Mouse (Mus musculus) kidney, embryonic 14.5 days (tissue): ENCODE measurements around the gene Mip. TPM values are rescaled to one million over a fixed set of nuclear protein-coding genes. Genes with fewer than 3 reads are reported as not detected.

Experiments
- ATAC-seq: fragments of 200-750 bp; cut with Nextera tagmentation; 2 replicates; pipeline ENCODE4 v1.8.0; 2017; ENCODE audit warnings: moderate number of reproducible peaks, mild to moderate bottlenecking, moderate TSS enrichment, moderate library complexity; ENCODE audit not compliant: low FRiP score, low TSS enrichment
- H3K27ac ChIP-seq: fragments of 300-500 bp; sonication (generic); 2 replicates; pipeline ENCODE4 v1.5.1; 2014; ENCODE audit warnings: low read depth, mild to moderate bottlenecking, low read length, moderate library complexity, mixed read lengths
- H3K27me3 ChIP-seq: fragments of 300-500 bp; sonication (generic); 2 replicates; pipeline ENCODE4 v1.6.1; 2014; ENCODE audit warnings: mild to moderate bottlenecking, low read length; ENCODE audit not compliant: control insufficient read depth, insufficient read depth
- H3K36me3 ChIP-seq: fragments of 300-500 bp; sonication (generic); 2 replicates; pipeline ENCODE4 v1.6.1; 2014; ENCODE audit warnings: low read length, mixed read lengths; ENCODE audit not compliant: control insufficient read depth, insufficient read depth
- H3K4me1 ChIP-seq: fragments of 300-500 bp; sonication (generic); 2 replicates; pipeline ENCODE4 v1.6.1; 2014; ENCODE audit warnings: low read length, mixed read lengths; ENCODE audit not compliant: control insufficient read depth, insufficient read depth
- H3K4me2 ChIP-seq: fragments of 300-500 bp; sonication (generic); replicated peaks from 2 replicates; pipeline ENCODE4 v1.6.1; 2014; ENCODE audit warnings: low read depth, mild to moderate bottlenecking, low read length
- H3K4me3 ChIP-seq: fragments of 300-500 bp; sonication (generic); 2 replicates; pipeline ENCODE4 v1.5.1; 2014; ENCODE audit warnings: mild to moderate bottlenecking, low read length
- H3K9ac ChIP-seq: fragments of 300-500 bp; sonication (generic); 2 replicates; pipeline ENCODE4 v1.6.1; 2014; ENCODE audit warnings: low read depth, mild to moderate bottlenecking, low read length, moderate library complexity
- H3K9me3 ChIP-seq: fragments of 300-500 bp; sonication (generic); 2 replicates; pipeline ENCODE4 v1.6.1; 2016; ENCODE audit warnings: low read length; ENCODE audit not compliant: control insufficient read depth
- WGBS: fragments of 180-500 bp; shearing (Covaris S2); extraction: QIAGEN DNeasy Blood & Tissue Kit; methylation state at CpG from one replicate; pipeline ENCODE4 v1.1.7; 2014; 5-methylcytosine and 5-hydroxymethylcytosine counted together
- polyA plus RNA-seq: library from polyadenylated mRNA; unstranded; fragments of >200 nt; fragmentation: Nextera tagmentation; extraction: Ambion mirVana; gene quantifications from 2 replicates; pipeline ENCODE4 v1.2.1, GENCODE M21; 2014

Gene Mip
- polyA plus RNA-seq, 1 experiment from 2014 or later = not detected

- ATAC-seq = no peak
- H3K36me3 ChIP-seq = peaks cover 32% of the 10 kb centered on the region; the same call in 1 of the 2 replicates
- H3K9me3 ChIP-seq = no peaks in the 10 kb centered on the region
These were observed 52.5 kb downstream of the Mip start for GRCm38 (mm10) chr10:128278158-128278557.

GRCm38 (mm10) chr10:128280943-128281342 lies 55.3 kb downstream of the Mip start:
- Histone ChIP-seq H3K27ac (no peak overlapping the region), H3K36me3 (peaks cover 49% of the 10 kb centered on the region), H3K4me3 (no peak overlapping the region), H3K9ac (no peak overlapping the region), H3K4me2 (no peak overlapping the region), H3K27me3 (no peaks in the 10 kb centered on the region), H3K9me3 (no peaks in the 10 kb centered on the region), H3K4me1 (no peaks in the 10 kb centered on the region)
- no peak for ATAC-seq
- WGBS = 90% methylated on average over 6 of the region's 6 CpGs

More at GRCm38 (mm10) chr10:128278158-128278557, 52.5 kb downstream of the Mip start:
- Histone ChIP-seq H3K4me1 (no peaks in the 10 kb centered on the region), H3K27me3 (no peaks in the 10 kb centered on the region), H3K4me2 (no peak overlapping the region), H3K27ac (no peak overlapping the region), H3K4me3 (no peak overlapping the region), H3K9ac (no peak overlapping the region)
- 63% methylated on average over 6 of the region's 6 CpGs for WGBS

Other genes with a start within 250 kb of the Mip start
- not detected in 2 replicates for gene Hsd17b6, start 218.2 kb upstream of the Mip start, polyA plus RNA-seq
- gene Prim1, start 210.7 kb upstream of the Mip start, polyA plus RNA-seq = 98.1 and 100.0 TPM in 2 replicates
- gene Naca, start 190.3 kb upstream of the Mip start, polyA plus RNA-seq = 967 and 1,287 TPM in 2 replicates
- gene Ptges3, start 166.9 kb upstream of the Mip start, polyA plus RNA-seq = 566 and 622 TPM in 2 replicates
- gene Atp5b, start 142.6 kb upstream of the Mip start, polyA plus RNA-seq = 2,294 and 2,764 TPM in 2 replicates
- 17.6 and 33.7 TPM in 2 replicates for gene Baz2a, start 134.3 kb upstream of the Mip start, polyA plus RNA-seq
- gene Rbms2, start 45.5 kb upstream of the Mip start, polyA plus RNA-seq = 35.6 and 36.0 TPM in 2 replicates
- gene Gls2, start 31.4 kb upstream of the Mip start, polyA plus RNA-seq = 0.89 and 1.1 TPM in 2 replicates
- 31.1 and 34.8 TPM in 2 replicates for gene Spryd4, start 14.0 kb upstream of the Mip start, polyA plus RNA-seq
- 47.8 and 68.2 TPM in 2 replicates for gene Timeless, start 6.2 kb downstream of the Mip start, polyA plus RNA-seq
- 0.29 and 0.70 TPM in 2 replicates for gene Apon, start 28.3 kb downstream of the Mip start, polyA plus RNA-seq
- gene Apof, start 42.8 kb downstream of the Mip start, polyA plus RNA-seq = not detected in 2 replicates
- 8.4 and 11.8 TPM in 2 replicates for gene Stat2, start 44.7 kb downstream of the Mip start, polyA plus RNA-seq
- 0.24 and 0.29 TPM in 2 replicates for gene Il23a, start 72.9 kb downstream of the Mip start, polyA plus RNA-seq
- 32.6 and 44.0 TPM in 2 replicates for gene Pan2, start 77.5 kb downstream of the Mip start, polyA plus RNA-seq
- 347 and 389 TPM in 2 replicates for gene Cnpy2, start 96.6 kb downstream of the Mip start, polyA plus RNA-seq
- 135 and 225 TPM in 2 replicates for gene Cs, start 111.9 kb downstream of the Mip start, polyA plus RNA-seq
- 15.5 and 18.6 TPM in 2 replicates for gene Coq10a, start 143.2 kb downstream of the Mip start, polyA plus RNA-seq
- 12.7 and 19.3 TPM in 2 replicates for gene Ankrd52, start 151.3 kb downstream of the Mip start, polyA plus RNA-seq
- 15.1 and 22.6 TPM in 2 replicates for gene Slc39a5, start 175.4 kb downstream of the Mip start, polyA plus RNA-seq
- gene Nabp2, start 185.7 kb downstream of the Mip start, polyA plus RNA-seq = 87.8 and 103 TPM in 2 replicates
- 35.6 and 36.4 TPM in 2 replicates for gene Rnf41, start 185.8 kb downstream of the Mip start, polyA plus RNA-seq
- gene Smarcc2, start 233.4 kb downstream of the Mip start, polyA plus RNA-seq = 64.8 and 96.7 TPM in 2 replicates